Mouse (Mus musculus) MEL (cell line): ENCODE measurements around the gene Mlx. TPM values are rescaled to one million over a fixed set of nuclear protein-coding genes. Genes with fewer than 3 reads are reported as not detected.

Source experiments
- DNase-seq: peaks from one replicate; pipeline ENCODE4 v3.0.0; 2011; ENCODE audit warnings: low read depth, low spot score
- H3K27ac ChIP-seq: 2 replicates; pipeline ENCODE4 v1.5.1; 2012; ENCODE audit warnings: low read depth, mild to moderate bottlenecking, control low read depth, low read length, moderate library complexity; ENCODE audit not compliant: control insufficient read depth
- H3K27me3 ChIP-seq, 2 experiments: fragments of 150-350 bp in 1 of 2; sonication (generic) in 1 of 2; 2 replicates each; pipeline ENCODE4 v1.6.1; 2012; ENCODE audit warnings: low read length in 2 of 2, mild to moderate bottlenecking in 2 of 2, improper control_type of control experiment in 1 of 2, moderate library complexity in 1 of 2; ENCODE audit not compliant: insufficient read depth in 2 of 2, control insufficient read depth in 1 of 2
- H3K36me3 ChIP-seq, 2 experiments: 2 replicates each; pipeline ENCODE4 v1.6.1; 2012 to 2014; ENCODE audit warnings: low read length in 2 of 2, improper control_type of control experiment in 1 of 2, inconsistent platforms in 1 of 2, mild to moderate bottlenecking in 1 of 2; ENCODE audit not compliant: insufficient read depth in 2 of 2, control insufficient read depth in 1 of 2
- H3K4me1 ChIP-seq, 2 experiments: fragments of 150-350 bp in 1 of 2; sonication (generic) in 1 of 2; 2 replicates each; pipeline ENCODE4 v1.6.1; 2012; ENCODE audit warnings: low read length in 2 of 2, improper control_type of control experiment in 1 of 2, mild to moderate bottlenecking in 1 of 2; ENCODE audit not compliant: insufficient read depth in 2 of 2, control insufficient read depth in 1 of 2
- H3K4me3 ChIP-seq, 2 experiments: fragments of 150-350 bp in 1 of 2; sonication (generic) in 1 of 2; 2 replicates each; pipeline ENCODE4 v1.5.1; 2012; ENCODE audit warnings: low read depth in 2 of 2, low read length in 2 of 2, mild to moderate bottlenecking in 2 of 2, moderate library complexity in 2 of 2, control low read depth in 1 of 2, improper control_type of control experiment in 1 of 2; ENCODE audit not compliant: control insufficient read depth in 1 of 2, insufficient read depth in 1 of 2
- H3K79me2 ChIP-seq: 2 replicates; pipeline ENCODE4 v1.6.1; 2012; ENCODE audit warnings: mild to moderate bottlenecking, low read length, moderate library complexity; ENCODE audit not compliant: control insufficient read depth, poor library complexity, insufficient read depth
- H3K9ac ChIP-seq: 2 replicates; pipeline ENCODE4 v1.6.1; 2012; ENCODE audit warnings: low read depth, mild to moderate bottlenecking, control low read depth, low read length, moderate library complexity; ENCODE audit not compliant: control insufficient read depth, poor library complexity, severe bottlenecking
- H3K9me3 ChIP-seq: fragments of 150-350 bp; sonication (generic); replicated peaks from 2 replicates; pipeline ENCODE4 v1.6.1; 2012; ENCODE audit warnings: mild to moderate bottlenecking, low read length, improper control_type of control experiment, moderate library complexity; ENCODE audit not compliant: insufficient read depth
- BHLHE40 ChIP-seq: IDR thresholded peaks from 2 replicates; pipeline ENCODE4 v1.6.1; 2012; ENCODE audit warnings: low read depth, mild to moderate bottlenecking, inconsistent platforms, low read length, improper control_type of control experiment, borderline replicate concordance
- CHD1 ChIP-seq: IDR thresholded peaks from 2 replicates; pipeline ENCODE4 v1.6.1; 2012; ENCODE audit warnings: low read depth, mild to moderate bottlenecking, inconsistent platforms, low read length, improper control_type of control experiment
- CHD2 ChIP-seq: IDR thresholded peaks from 2 replicates; pipeline ENCODE4 v1.6.1; 2011; ENCODE audit warnings: low read length, improper control_type of control experiment
- E2F4 ChIP-seq: IDR thresholded peaks from 2 replicates; pipeline ENCODE4 v1.6.1; 2011; ENCODE audit warnings: low read depth, low read length, improper control_type of control experiment, borderline replicate concordance
- ELF1 ChIP-seq: IDR thresholded peaks from 2 replicates; pipeline ENCODE4 v1.6.1; 2014; ENCODE audit warnings: low read depth, mild to moderate bottlenecking, inconsistent platforms, low read length, improper control_type of control experiment, moderate library complexity
- EP300 ChIP-seq, 2 experiments: IDR thresholded peaks; 2 replicates each; pipeline ENCODE4 v1.6.1; 2011; ENCODE audit warnings: improper control_type of control experiment in 2 of 2, low read length in 2 of 2, low read depth in 1 of 2, mild to moderate bottlenecking in 1 of 2
- ETS1 ChIP-seq: IDR thresholded peaks from 2 replicates; pipeline ENCODE4 v1.6.1; 2012; ENCODE audit warnings: low read depth, mild to moderate bottlenecking, inconsistent platforms, low read length, improper control_type of control experiment, moderate library complexity
- GABPA ChIP-seq: IDR thresholded peaks from 2 replicates; pipeline ENCODE4 v1.6.1; 2012; ENCODE audit warnings: low read depth, mild to moderate bottlenecking, inconsistent platforms, low read length, improper control_type of control experiment, moderate library complexity
- MAFK ChIP-seq: IDR thresholded peaks from 2 replicates; pipeline ENCODE4 v1.6.1; 2011; ENCODE audit warnings: low read depth, mild to moderate bottlenecking, low read length, improper control_type of control experiment, borderline replicate concordance
- MAZ ChIP-seq: IDR thresholded peaks from 2 replicates; pipeline ENCODE4 v1.6.1; 2012; ENCODE audit warnings: low read depth, mild to moderate bottlenecking, inconsistent platforms, low read length, improper control_type of control experiment
- MXI1 ChIP-seq: IDR thresholded peaks from 2 replicates; pipeline ENCODE4 v1.6.1; 2011; ENCODE audit warnings: mild to moderate bottlenecking, low read depth, low read length, improper control_type of control experiment
- MYB ChIP-seq: IDR thresholded peaks from 2 replicates; pipeline ENCODE4 v1.6.1; 2011; ENCODE audit warnings: mild to moderate bottlenecking, low read depth, low read length, improper control_type of control experiment
- MYC ChIP-seq: IDR thresholded peaks from 2 replicates; pipeline ENCODE4 v1.6.1; 2011; ENCODE audit warnings: low read depth, mild to moderate bottlenecking, low read length, improper control_type of control experiment, moderate library complexity
- NELFE ChIP-seq: IDR thresholded peaks from 2 replicates; pipeline ENCODE4 v1.6.1; 2011; ENCODE audit warnings: low read depth, low read length, improper control_type of control experiment
- NRF1 ChIP-seq: IDR thresholded peaks from 2 replicates; pipeline ENCODE4 v1.6.1; 2014; ENCODE audit warnings: low read depth, mild to moderate bottlenecking, inconsistent platforms, low read length, improper control_type of control experiment, moderate library complexity; ENCODE audit not compliant: poor library complexity, insufficient read depth, severe bottlenecking
- POLR2A ChIP-seq, 2 experiments: IDR thresholded peaks; 2 replicates each; pipeline ENCODE4 v1.6.1; 2011 to 2012; ENCODE audit warnings: low read length in 2 of 2, mild to moderate bottlenecking in 2 of 2, control low read depth in 1 of 2, improper control_type of control experiment in 1 of 2, low read depth in 1 of 2, moderate library complexity in 1 of 2; ENCODE audit not compliant: control insufficient read depth in 1 of 2, insufficient read depth in 1 of 2, poor library complexity in 1 of 2
- RAD21 ChIP-seq: IDR thresholded peaks from 2 replicates; pipeline ENCODE4 v1.6.1; 2011; ENCODE audit warnings: mild to moderate bottlenecking, low read depth, low read length, improper control_type of control experiment
- RCOR1 ChIP-seq: IDR thresholded peaks from 2 replicates; pipeline ENCODE4 v1.6.1; 2012; ENCODE audit warnings: low read depth, mild to moderate bottlenecking, inconsistent platforms, low read length, improper control_type of control experiment
- SIN3A ChIP-seq: IDR thresholded peaks from 2 replicates; pipeline ENCODE4 v1.6.1; 2012; ENCODE audit warnings: low read length, improper control_type of control experiment, inconsistent platforms
- SMC3 ChIP-seq: IDR thresholded peaks from 2 replicates; pipeline ENCODE4 v1.6.1; 2011; ENCODE audit warnings: low read depth, low read length, improper control_type of control experiment
- TAL1 ChIP-seq: IDR thresholded peaks from 2 replicates; pipeline ENCODE4 v1.6.1; 2012; ENCODE audit warnings: mild to moderate bottlenecking, inconsistent platforms, low read length, moderate library complexity, mixed read lengths
- TBP ChIP-seq: IDR thresholded peaks from 2 replicates; pipeline ENCODE4 v1.8.0; 2011; ENCODE audit warnings: low read depth, low read length, improper control_type of control experiment
- USF1 ChIP-seq: IDR thresholded peaks from 2 replicates; pipeline ENCODE4 v1.6.1; 2014; ENCODE audit warnings: low read depth, mild to moderate bottlenecking, inconsistent platforms, low read length, improper control_type of control experiment, moderate library complexity
- ZKSCAN1 ChIP-seq: IDR thresholded peaks from 2 replicates; pipeline ENCODE4 v1.6.1; 2012; ENCODE audit warnings: low read depth, mild to moderate bottlenecking, inconsistent platforms, low read length, improper control_type of control experiment, moderate library complexity
- ZMIZ1 ChIP-seq: IDR thresholded peaks from 2 replicates; pipeline ENCODE4 v1.6.1; 2012; ENCODE audit warnings: low read depth, mild to moderate bottlenecking, inconsistent platforms, low read length, improper control_type of control experiment, moderate library complexity
- polyA plus RNA-seq, 2 experiments: library from polyadenylated mRNA; stranded (reverse) in 1 of 2; unstranded in 1 of 2; fragments of >175 nt in 1 of 2; fragments of >200 nt in 1 of 2; gene quantifications; 2 replicates each; pipeline versions ENCODE4 v1.2.1 to v1.2.4; 2012; ENCODE audit warnings: low replicate concordance in 2 of 2, low read depth in 1 of 2; ENCODE audit not compliant: insufficient read length in 2 of 2, insufficient read depth in 1 of 2, missing spikeins in 1 of 2
- total RNA-seq: library from RNA; depleted of rRNA; stranded (reverse); fragments of 300-350 nt; gene quantifications from 2 replicates; pipeline ENCODE4 v1.2.3, GENCODE M21; 2012

Mlx gene
- total and polyA plus RNA-seq, 3 experiments = 57.5 to 75.9 TPM; not detected in 1

GRCm38 (mm10) chr11:101071810-101072428, 15.2 kb upstream of the Mlx start:
- Histone ChIP-seq H3K79me2 (no peaks in the 10 kb centered on the region; the same call in 1 of the 2 replicates), H3K36me3 (peaks cover 0 to 7% of the 10 kb centered on the region in 2 experiments; a peak in 2 of 4 replicates), H3K9me3 (no peaks in the 10 kb centered on the region), H3K4me1 (peaks cover 5 to 11% of the 10 kb centered on the region in 2 experiments)
- TF ChIP-seq ETS1 (no peak), MYB (no peak), MAFK (no peak), NRF1 (no peak), MYC (no peak), NELFE (no peak), RCOR1 (no peak), CHD1 (no peak), TAL1 (no peak), MXI1 (no peak), POLR2A (IDR thresholded peaks at IDR 0.05; ENCODE audit: control insufficient read depth in 1 of 2, insufficient read depth in 1 of 2, low read depth in 1 of 2, low read length in 2 of 2, poor library complexity in 1 of 2) (no peak), ELF1 (no peak), USF1 (no peak), RAD21 (no peak), ZMIZ1 (no peak), TBP (no peak)
- TF ChIP-seq, all 39 proteins: peak for 0
- no peak for DNase-seq
- Histone ChIP-seq H3K9ac (no peak overlapping the region), H3K27ac (no peak overlapping the region), H3K27me3 (no peaks in the 10 kb centered on the region), H3K4me3 (no peak overlapping the region)

- Histone ChIP-seq H3K9me3 (no peaks in the 10 kb centered on the region), H3K27ac (no peak within 1 kb of the TSS), H3K27me3 (no peaks in the 10 kb centered on the region), H3K9ac (no peak within 1 kb of the TSS), H3K36me3 (peaks cover 0 to 4% of the 10 kb centered on the region in 2 experiments; a peak in 2 of 4 replicates), H3K79me2 (peaks cover 6% of the 10 kb centered on the region), H3K4me1 (peaks cover 3 to 5% of the 10 kb centered on the region in 2 experiments; a peak in 3 of 4 replicates), H3K4me3 (no peak within 1 kb of the TSS)
- DNase-seq = no peak
- TF ChIP-seq GABPA = no peak
- TF ChIP-seq CHD2 = no peak
- no peak for TF ChIP-seq MAZ
- no peak for TF ChIP-seq MXI1
- no peak for TF ChIP-seq E2F4
- TF ChIP-seq ZMIZ1 = no peak
- TF ChIP-seq SMC3 = no peak
- TF ChIP-seq ZKSCAN1 = no peak
- TF ChIP-seq POLR2A (IDR thresholded peaks at IDR 0.05; ENCODE audit: control insufficient read depth in 1 of 2, insufficient read depth in 1 of 2, low read depth in 1 of 2, low read length in 2 of 2, poor library complexity in 1 of 2) = no peak
- TF ChIP-seq EP300 (IDR thresholded peaks at IDR 0.05; ENCODE audit: low read depth in 1 of 2, low read length in 2 of 2) = no peak
- no peak for TF ChIP-seq BHLHE40
- TF ChIP-seq MYB = no peak
- TF ChIP-seq TBP = no peak
- no peak for TF ChIP-seq TAL1
- no peak for TF ChIP-seq SIN3A
Observed at GRCm38 (mm10) chr11:101078121-101078520, 9.0 kb upstream of the Mlx start, which contains the start of gene Hsd17b1. Hsd17b1 (plus strand) TSS chr11:101078411.
